Mouse (Mus musculus) forebrain, embryonic 16.5 days (tissue): ENCODE data around the gene Traf2. TPM values are rescaled to one million over a fixed set of nuclear protein-coding genes. Genes with fewer than 3 reads are reported as not detected.
A peak's percentile ranks its signal among the peaks of the same experiment; 100 is the strongest.

Source experiments
- ATAC-seq: fragments of 200-750 bp; cut with Nextera tagmentation; 2 replicates; pipeline ENCODE4 v1.8.0; 2017; ENCODE audit warnings: mild to moderate bottlenecking, moderate library complexity
- H3K27ac ChIP-seq: fragments of 300-500 bp; sonication (generic); 2 replicates; pipeline ENCODE4 v1.5.1; 2014; ENCODE audit warnings: low read length, control low read depth
- H3K27me3 ChIP-seq: fragments of 300-500 bp; sonication (generic); replicated peaks from 2 replicates; pipeline ENCODE4 v1.6.1; 2014; ENCODE audit warnings: low read length; ENCODE audit not compliant: control insufficient read depth, insufficient read depth
- H3K36me3 ChIP-seq: fragments of 300-500 bp; sonication (generic); 2 replicates; pipeline ENCODE4 v1.6.1; 2014; ENCODE audit not compliant: control insufficient read depth, insufficient read depth
- H3K4me1 ChIP-seq: fragments of 300-500 bp; sonication (generic); replicated peaks from 2 replicates; pipeline ENCODE4 v1.6.1; 2014; ENCODE audit warnings: low read length; ENCODE audit not compliant: control insufficient read depth, insufficient read depth
- H3K4me2 ChIP-seq: fragments of 300-500 bp; sonication (generic); 2 replicates; pipeline ENCODE4 v1.6.1; 2014; ENCODE audit warnings: mild to moderate bottlenecking, low read length, control low read depth
- H3K4me3 ChIP-seq: fragments of 300-500 bp; sonication (generic); replicated peaks from 2 replicates; pipeline ENCODE4 v1.5.1; 2014; ENCODE audit warnings: mild to moderate bottlenecking, low read length, control low read depth
- H3K9ac ChIP-seq: fragments of 300-500 bp; sonication (generic); replicated peaks from 2 replicates; pipeline ENCODE4 v1.6.1; 2014; ENCODE audit warnings: low read depth, low read length, control low read depth
- H3K9me3 ChIP-seq: fragments of 300-500 bp; sonication (generic); 2 replicates; pipeline ENCODE4 v1.6.1; 2016; ENCODE audit warnings: low read length; ENCODE audit not compliant: control insufficient read depth
- WGBS: fragments of 180-500 bp; shearing (Covaris S2); extraction: QIAGEN DNeasy Blood & Tissue Kit; methylation state at CpG from one replicate; pipeline ENCODE4 v1.1.7; 2014; 5-methylcytosine and 5-hydroxymethylcytosine counted together
- polyA plus RNA-seq: library from polyadenylated mRNA; unstranded; fragments of >200 nt; fragmentation: Nextera tagmentation; extraction: Ambion mirVana; gene quantifications from 2 replicates; pipeline ENCODE4 v1.2.1, GENCODE M21; 2015

The Traf2 gene
- polyA plus RNA-seq, 1 experiment from 2014 or later, result 26.8 TPM

- H3K27me3 ChIP-seq, result no peaks in the 10 kb centered on the region
- H3K4me1 ChIP-seq, result peaks cover 7% of the 10 kb centered on the region
- 96% methylated on average over 6 of the region's 6 CpGs for WGBS
- no peak for ATAC-seq
- no peaks in the 10 kb centered on the region for H3K9me3 ChIP-seq
- H3K27ac ChIP-seq, result no peak overlapping the region
- H3K36me3 ChIP-seq, result peaks cover 4% of the 10 kb centered on the region
- H3K4me3 ChIP-seq, result no peak overlapping the region
- no peak overlapping the region for H3K9ac ChIP-seq
- H3K4me2 ChIP-seq, result no peak overlapping the region
Measured at GRCm38 (mm10) chr2:25568473-25569019, 21.8 kb upstream of the Traf2 start.

- H3K4me3 ChIP-seq, result no peak overlapping the region
- no peak overlapping the region for H3K27ac ChIP-seq
- no peak overlapping the region for H3K9ac ChIP-seq
- no peak for ATAC-seq
- no peaks in the 10 kb centered on the region for H3K9me3 ChIP-seq
- no peaks in the 10 kb centered on the region for H3K27me3 ChIP-seq
- no peaks in the 10 kb centered on the region for H3K4me1 ChIP-seq
- H3K36me3 ChIP-seq, result peaks cover 11% of the 10 kb centered on the region
- no peak overlapping the region for H3K4me2 ChIP-seq
- 85% methylated on average over 6 of the region's 6 CpGs for WGBS
Measured at GRCm38 (mm10) chr2:25566558-25566957, 19.8 kb upstream of the Traf2 start.

GRCm38 (mm10) chr2:25565741-25566140 is 19.0 kb upstream of the Traf2 start:
- Histone ChIP-seq H3K27me3 (no peaks in the 10 kb centered on the region), H3K36me3 (peaks cover 18% of the 10 kb centered on the region), H3K9ac (no peak overlapping the region), H3K4me3 (no peak overlapping the region), H3K27ac (no peak overlapping the region), H3K4me1 (no peaks in the 10 kb centered on the region), H3K9me3 (no peaks in the 10 kb centered on the region), H3K4me2 (no peak overlapping the region)
- ATAC-seq, result no peak
- 88% methylated on average over 8 of the region's 8 CpGs for WGBS

- 84% methylated on average over 9 of the region's 9 CpGs for WGBS
- Histone ChIP-seq H3K36me3 (peaks cover 18% of the 10 kb centered on the region), H3K9ac (no peak overlapping the region), H3K4me1 (peaks cover 14% of the 10 kb centered on the region), H3K4me2 (no peak overlapping the region), H3K27me3 (no peaks in the 10 kb centered on the region), H3K27ac (no peak overlapping the region), H3K9me3 (no peaks in the 10 kb centered on the region), H3K4me3 (no peak overlapping the region)
- no peak for ATAC-seq
Measured at GRCm38 (mm10) chr2:25561946-25562345, 15.2 kb upstream of the Traf2 start.

GRCm38 (mm10) chr2:25560551-25560950 is 13.8 kb upstream of the Traf2 start:
- peaks cover 18% of the 10 kb centered on the region for H3K36me3 ChIP-seq
- ATAC-seq, result no peak
- no peak overlapping the region for H3K4me3 ChIP-seq
- H3K27ac ChIP-seq, result no peak overlapping the region
- H3K4me1 ChIP-seq, result peaks cover 19% of the 10 kb centered on the region
- no peaks in the 10 kb centered on the region for H3K9me3 ChIP-seq
- H3K4me2 ChIP-seq, result no peak overlapping the region
- no peak overlapping the region for H3K9ac ChIP-seq
- H3K27me3 ChIP-seq, result no peaks in the 10 kb centered on the region
- WGBS, result 97% methylated on average over 8 of the region's 8 CpGs

- WGBS, result 67% methylated on average over 6 of the region's 6 CpGs
- H3K36me3 ChIP-seq, result peaks cover 18% of the 10 kb centered on the region
- no peaks in the 10 kb centered on the region for H3K9me3 ChIP-seq
- H3K9ac ChIP-seq, result peak overlapping the region; percentile 90; the same call in 1 of the 2 replicates
- H3K4me3 ChIP-seq, result peak overlapping the region; percentile 96
- H3K27ac ChIP-seq, result no peak overlapping the region
- H3K4me2 ChIP-seq, result peak overlapping the region; percentile 92
- H3K27me3 ChIP-seq, result no peaks in the 10 kb centered on the region
- H3K4me1 ChIP-seq, result peaks cover 19% of the 10 kb centered on the region
- ATAC-seq, result no peak
Measured at GRCm38 (mm10) chr2:25558774-25559173, 12.0 kb upstream of the Traf2 start.

GRCm38 (mm10) chr2:25557964-25558360 is 11.2 kb upstream of the Traf2 start:
- WGBS, result under 1% methylated on average over 24 of the region's 24 CpGs
- H3K27me3 ChIP-seq, result no peaks in the 10 kb centered on the region
- peak overlapping the region; percentile 90 for H3K9ac ChIP-seq
- H3K4me2 ChIP-seq, result peak overlapping the region; percentile 92
- no peaks in the 10 kb centered on the region for H3K9me3 ChIP-seq
- peak; percentile 8; the same call in 1 of the 2 replicates for ATAC-seq
- peaks cover 19% of the 10 kb centered on the region for H3K4me1 ChIP-seq
- H3K4me3 ChIP-seq, result peak overlapping the region; percentile 96
- H3K36me3 ChIP-seq, result peaks cover 18% of the 10 kb centered on the region
- peak overlapping the region; percentile 64; the same call in 1 of the 2 replicates for H3K27ac ChIP-seq

GRCm38 (mm10) chr2:25557221-25557963 is 10.7 kb upstream of the Traf2 start, which contains the start of gene Edf1:
TSS of gene Edf1 (plus strand) at chr2:25557847.
- WGBS, result under 1% methylated on average over 61 of the region's 61 CpGs

GRCm38 (mm10) chr2:25556296-25556695 is 9.6 kb upstream of the Traf2 start:
- Histone ChIP-seq H3K9me3 (no peaks in the 10 kb centered on the region), H3K4me3 (no peak overlapping the region), H3K36me3 (peaks cover 10% of the 10 kb centered on the region), H3K4me2 (no peak overlapping the region), H3K27ac (no peak overlapping the region), H3K4me1 (peaks cover 19% of the 10 kb centered on the region), H3K9ac (no peak overlapping the region), H3K27me3 (no peaks in the 10 kb centered on the region)
- no peak for ATAC-seq
- WGBS, result 47% methylated on average over 1 of the region's 1 CpGs

More at GRCm38 (mm10) chr2:25557221-25557963, 10.7 kb upstream of the Traf2 start, which contains the start of gene Edf1:
- Histone ChIP-seq H3K9me3 (no peaks in the 10 kb centered on the region), H3K9ac (peak within 1 kb of the TSS; percentile 90), H3K4me1 (peaks cover 19% of the 10 kb centered on the region), H3K4me3 (peak within 1 kb of the TSS; percentile 96), H3K36me3 (peaks cover 16% of the 10 kb centered on the region), H3K4me2 (peak within 1 kb of the TSS; percentile 93), H3K27ac (peak within 1 kb of the TSS; percentile 68), H3K27me3 (no peaks in the 10 kb centered on the region)
- peak; percentile 100 for ATAC-seq
